Mouse (Mus musculus): ENCODE results near the gene Trim13. TPM values are rescaled to one million over a fixed set of nuclear protein-coding genes. Genes with fewer than 3 reads are reported as not detected.

Trim13 gene
- polyA plus RNA-seq (2012; rRNA removed; ENCODE audit: low replicate concordance) = 1.4 and 4.4 TPM in 2 replicates

GRCm38 (mm10) chr14:61597968-61598367 lies at the start of gene Trim13:
Gene Trim13 (plus strand): TSS chr14:61598247.

GRCm38 (mm10) chr14:61556289-61557147 lies 41.5 kb upstream of the Trim13 start, which contains the start of gene Spryd7:
Gene Spryd7 (minus strand): TSS chr14:61556886.

GRCm38 (mm10) chr14:61607157-61607556 lies 9.1 kb downstream of the Trim13 start, which contains the start of gene Kcnrg:
Gene Kcnrg (plus strand): TSS chr14:61607457.

Other genes starting within 250 kb of the Trim13 start
- gene Ebpl, start 237.8 kb upstream of the Trim13 start, polyA plus RNA-seq (2012; rRNA removed; ENCODE audit: low replicate concordance) = 1.6 and 2.8 TPM in 2 replicates
- gene Kpna3, start 158.4 kb upstream of the Trim13 start, polyA plus RNA-seq (2012; rRNA removed; ENCODE audit: low replicate concordance) = 4.9 and 20.5 TPM in 2 replicates
- gene Spryd7, start 41.4 kb upstream of the Trim13 start, polyA plus RNA-seq (2012; rRNA removed; ENCODE audit: low replicate concordance) = 9.3 and 14.4 TPM in 2 replicates
- 0.07 TPM in 1 of 2 replicates, not detected in the other for gene Kcnrg, start 9.2 kb downstream of the Trim13 start, polyA plus RNA-seq (2012; rRNA removed; ENCODE audit: low replicate concordance)

Measured in mammary gland, adult 2 months (tissue).